Mouse (Mus musculus) heart, embryonic 15.5 days (tissue): ENCODE data around the gene Klhl12. TPM values are rescaled to one million over a fixed set of nuclear protein-coding genes. Genes with fewer than 3 reads are reported as not detected.

Experiments
- ATAC-seq: fragments of 200-750 bp; cut with Nextera tagmentation; replicated peaks from 2 replicates; pipeline ENCODE4 v1.8.0; 2017; ENCODE audit warnings: low read depth, moderate TSS enrichment; ENCODE audit not compliant: insufficient number of reproducible peaks, insufficient read depth, low FRiP score
- H3K27ac ChIP-seq: fragments of 300-500 bp; sonication (generic); 2 replicates; pipeline ENCODE4 v1.5.1; 2015; ENCODE audit warnings: mild to moderate bottlenecking, inconsistent platforms
- H3K27me3 ChIP-seq: fragments of 300-500 bp; sonication (generic); 2 replicates; pipeline ENCODE4 v1.6.1; 2015; ENCODE audit warnings: inconsistent platforms
- H3K36me3 ChIP-seq: fragments of 300-500 bp; sonication (generic); 2 replicates; pipeline ENCODE4 v1.6.1; 2015; ENCODE audit warnings: mild to moderate bottlenecking, inconsistent platforms
- H3K4me1 ChIP-seq: fragments of 300-500 bp; sonication (generic); replicated peaks from 2 replicates; pipeline ENCODE4 v1.6.1; 2015; ENCODE audit warnings: inconsistent platforms
- H3K4me2 ChIP-seq: fragments of 300-500 bp; sonication (generic); 2 replicates; pipeline ENCODE4 v1.6.1; 2015; ENCODE audit warnings: inconsistent platforms, mild to moderate bottlenecking, moderate library complexity
- H3K4me3 ChIP-seq: fragments of 300-500 bp; sonication (generic); 2 replicates; pipeline ENCODE4 v1.5.1; 2015; ENCODE audit warnings: mild to moderate bottlenecking, inconsistent platforms
- H3K9ac ChIP-seq: fragments of 300-500 bp; sonication (generic); 2 replicates; pipeline ENCODE4 v1.6.1; 2015; ENCODE audit warnings: mild to moderate bottlenecking, inconsistent platforms
- H3K9me3 ChIP-seq: fragments of 300-500 bp; sonication (generic); replicated peaks from 2 replicates; pipeline ENCODE4 v1.6.1; 2016; ENCODE audit warnings: inconsistent platforms
- WGBS: fragments of 180-500 bp; shearing (Covaris S2); methylation state at CpG from one replicate; pipeline ENCODE4 v1.1.7; 2015; ENCODE audit warnings: mixed read lengths; 5-methylcytosine and 5-hydroxymethylcytosine counted together
- polyA plus RNA-seq: library from polyadenylated mRNA; unstranded; fragments of >200 nt; fragmentation: Nextera tagmentation; extraction: Ambion mirVana; gene quantifications from 2 replicates; pipeline ENCODE4 v1.2.1, GENCODE M21; 2015

Gene Klhl12
- polyA plus RNA-seq, 1 experiment from 2014 or later = 17.5 TPM

DNA sequence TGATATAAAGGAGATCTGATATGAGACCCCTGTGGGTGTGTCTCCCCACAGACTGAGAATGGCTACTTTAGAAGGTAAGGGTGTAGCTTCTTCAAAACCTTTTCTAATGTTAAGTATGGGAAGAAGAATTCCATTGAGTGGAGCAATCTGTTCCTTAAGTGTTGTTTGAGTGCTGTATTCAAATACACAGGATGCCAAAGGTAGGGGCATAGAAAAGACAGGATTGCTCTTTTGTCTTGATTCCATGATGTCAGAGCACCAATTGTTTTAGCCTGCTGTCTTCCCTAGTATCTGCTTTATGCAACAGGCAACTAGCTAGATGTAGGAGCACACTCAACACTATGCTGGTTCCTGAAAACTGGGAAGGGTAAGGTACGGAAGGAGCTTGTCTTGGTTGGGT lies 79.7 kb downstream of the Klhl12 start:
- Histone ChIP-seq H3K36me3 (no peaks in the 10 kb centered on the region), H3K4me2 (no peak overlapping the region), H3K9ac (no peak overlapping the region), H3K9me3 (no peaks in the 10 kb centered on the region), H3K4me1 (no peaks in the 10 kb centered on the region), H3K27ac (no peak overlapping the region), H3K27me3 (no peaks in the 10 kb centered on the region), H3K4me3 (no peak overlapping the region)
- 92% methylated on average over 1 of the region's 1 CpGs for WGBS
- ATAC-seq = no peak

DNA sequence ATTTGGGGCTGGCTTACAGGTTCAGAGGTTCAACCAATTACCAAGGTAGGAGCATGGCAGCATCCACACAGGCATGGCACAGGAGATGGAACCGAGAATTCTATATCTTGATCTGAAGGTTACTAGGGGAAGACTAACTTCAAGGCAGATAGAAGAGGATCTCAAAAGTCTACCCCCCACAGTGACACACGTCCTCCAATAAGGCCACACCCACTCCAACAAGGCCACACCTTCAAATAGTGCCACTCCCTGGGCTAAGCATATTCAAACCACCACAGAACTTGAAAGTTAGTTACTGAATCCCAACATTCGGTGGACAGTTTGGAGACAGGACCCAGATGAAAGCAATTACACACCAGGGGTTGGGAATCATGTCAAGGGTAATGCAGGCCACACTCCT lies 80.2 kb downstream of the Klhl12 start:
- no peak overlapping the region for H3K4me3 ChIP-seq
- H3K36me3 ChIP-seq = no peaks in the 10 kb centered on the region
- no peak overlapping the region for H3K4me2 ChIP-seq
- 69% methylated on average over 3 of the region's 3 CpGs for WGBS
- no peak for ATAC-seq
- no peaks in the 10 kb centered on the region for H3K9me3 ChIP-seq
- H3K4me1 ChIP-seq = no peaks in the 10 kb centered on the region
- no peak overlapping the region for H3K27ac ChIP-seq
- no peak overlapping the region for H3K9ac ChIP-seq
- H3K27me3 ChIP-seq = no peaks in the 10 kb centered on the region

DNA sequence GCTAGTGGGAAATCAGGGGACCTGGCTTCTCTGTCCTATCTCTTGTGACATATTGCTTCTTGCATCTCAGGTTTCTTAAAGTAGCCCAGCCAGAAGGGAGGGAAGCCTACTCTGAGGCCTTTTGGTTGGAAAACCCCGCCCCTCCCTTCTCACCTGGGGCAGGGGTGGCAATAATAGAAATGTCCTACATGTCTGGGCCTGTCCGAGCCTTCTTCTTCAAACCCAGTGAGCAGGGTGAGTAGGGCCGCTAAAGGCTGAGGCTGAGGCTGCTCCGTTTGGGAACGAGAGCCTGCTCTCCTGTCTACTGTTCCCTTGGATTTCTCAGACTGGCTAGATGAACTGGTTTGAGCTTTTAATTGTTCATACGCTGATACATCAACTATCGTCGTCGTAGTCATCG lies 85.3 kb downstream of the Klhl12 start:
- H3K36me3 ChIP-seq = no peaks in the 10 kb centered on the region
- no peak overlapping the region for H3K27ac ChIP-seq
- WGBS = 81% methylated on average over 10 of the region's 10 CpGs
- no peak overlapping the region for H3K9ac ChIP-seq
- no peak overlapping the region for H3K4me3 ChIP-seq
- H3K9me3 ChIP-seq = 0 out of 2 replicates have a peak, but pooled peaks cover 3% of the 10 kb centered on the region
- H3K4me1 ChIP-seq = no peaks in the 10 kb centered on the region
- no peak overlapping the region for H3K4me2 ChIP-seq
- H3K27me3 ChIP-seq = no peaks in the 10 kb centered on the region
- no peak for ATAC-seq

Other genes with a start within 250 kb of the Klhl12 start
- 18.5 and 20.5 TPM in 2 replicates for gene Adora1, start 220.1 kb upstream of the Klhl12 start, polyA plus RNA-seq
- gene Myog, start 165.5 kb upstream of the Klhl12 start, polyA plus RNA-seq = 0.98 and 2.0 TPM in 2 replicates
- 9.7 and 10.3 TPM in 2 replicates for gene Ppfia4, start 122.6 kb upstream of the Klhl12 start, polyA plus RNA-seq
- gene Tmem183a, start 93.6 kb upstream of the Klhl12 start, polyA plus RNA-seq = 53.0 and 58.1 TPM in 2 replicates
- not detected in 2 replicates for gene 4933406M09Rik, start 69.6 kb upstream of the Klhl12 start, polyA plus RNA-seq
- 37.4 and 45.4 TPM in 2 replicates for gene Cyb5r1, start 50.0 kb upstream of the Klhl12 start, polyA plus RNA-seq
- 139 and 142 TPM in 2 replicates for gene Adipor1, start 40.2 kb upstream of the Klhl12 start, polyA plus RNA-seq
- 25.8 and 29.3 TPM in 2 replicates for gene Rabif, start 39.1 kb downstream of the Klhl12 start, polyA plus RNA-seq
- not detected in 2 replicates for gene Mgat4e, start 94.2 kb downstream of the Klhl12 start, polyA plus RNA-seq
- gene Kdm5b, start 104.6 kb downstream of the Klhl12 start, polyA plus RNA-seq = 25.9 and 32.0 TPM in 2 replicates
- 0.23 and 0.34 TPM in 2 replicates for gene Syt2, start 191.1 kb downstream of the Klhl12 start, polyA plus RNA-seq